Mouse (Mus musculus) ES-Bruce4 (cell line): ENCODE results near the gene Gm17349. TPM values are rescaled to one million over a fixed set of nuclear protein-coding genes. Genes with fewer than 3 reads are reported as not detected.

ENCODE experiments used
- H3K27ac ChIP-seq: 2 replicates; pipeline ENCODE4 v1.5.1; 2012; ENCODE audit warnings: low read length, inconsistent platforms; ENCODE audit not compliant: insufficient read depth
- H3K27me3 ChIP-seq: 2 replicates; pipeline ENCODE4 v1.6.1; 2012; ENCODE audit warnings: mild to moderate bottlenecking, low read length, inconsistent platforms; ENCODE audit not compliant: control insufficient read depth, poor library complexity, insufficient read depth, severe bottlenecking
- H3K36me3 ChIP-seq: 2 replicates; pipeline ENCODE4 v1.6.1; 2012; ENCODE audit warnings: inconsistent platforms, mild to moderate bottlenecking, low read length, moderate library complexity; ENCODE audit not compliant: control insufficient read depth, poor library complexity, insufficient read depth, severe bottlenecking
- H3K4me1 ChIP-seq: one replicate; pipeline ENCODE4 v1.8.1; 2011; ENCODE audit warnings: low read length; ENCODE audit not compliant: control insufficient read depth, insufficient read depth
- H3K4me3 ChIP-seq: 2 replicates; pipeline ENCODE4 v1.5.1; 2011; ENCODE audit warnings: low read depth, mild to moderate bottlenecking, low read length
- H3K9ac ChIP-seq: 2 replicates; pipeline ENCODE4 v1.6.1; 2012; ENCODE audit warnings: low read depth, mild to moderate bottlenecking, inconsistent platforms; ENCODE audit not compliant: poor library complexity, severe bottlenecking
- H3K9me3 ChIP-seq: replicated peaks from 2 replicates; pipeline ENCODE4 v1.6.1; 2012; ENCODE audit warnings: mild to moderate bottlenecking, low read length, inconsistent platforms; ENCODE audit not compliant: control insufficient read depth, poor library complexity, insufficient read depth, severe bottlenecking
- CTCF ChIP-seq: IDR thresholded peaks from one replicate; pipeline ENCODE4 v1.8.1; 2011; ENCODE audit warnings: low read depth, low read length
- EP300 ChIP-seq: IDR thresholded peaks from 2 replicates; pipeline ENCODE4 v1.6.1; 2011; ENCODE audit warnings: low read depth, low read length; ENCODE audit not compliant: insufficient read depth
- POLR2A ChIP-seq: IDR thresholded peaks from one replicate; pipeline ENCODE4 v1.8.1; 2011; ENCODE audit warnings: low read length; ENCODE audit not compliant: insufficient read depth
- polyA plus RNA-seq: library from polyadenylated mRNA; stranded (reverse); fragments of >200 nt; gene quantifications from 2 replicates; pipeline ENCODE4 v1.2.4, GENCODE M21; 2011; ENCODE audit warnings: low read depth; ENCODE audit not compliant: missing spikeins, insufficient read depth, insufficient read length

Gene Gm17349
- polyA plus RNA-seq, 1 experiment: not detected

- Histone ChIP-seq H3K9me3 (no peaks in the 10 kb centered on the region), H3K36me3 (no peaks in the 10 kb centered on the region), H3K27me3 (0 out of 2 replicates have a peak, but pooled peaks cover 2% of the 10 kb centered on the region), H3K4me1 (no peaks in the 10 kb centered on the region), H3K4me3 (peak overlapping the region; percentile 46), H3K9ac (peak overlapping the region; percentile 83), H3K27ac (no peak overlapping the region)
- TF ChIP-seq EP300: no peak
- no peak for TF ChIP-seq CTCF
- no peak for TF ChIP-seq POLR2A
Measured at GRCm38 (mm10) chr15:99670964-99671670, 34.2 kb downstream of the Gm17349 start.

GRCm38 (mm10) chr15:99670154-99670821 is 35.0 kb downstream of the Gm17349 start, which contains the start of gene Asic1:
Asic1 (plus strand) TSS chr15:99670368.
- H3K9ac ChIP-seq: peak within 1 kb of the TSS; percentile 83
- H3K4me1 ChIP-seq: no peaks in the 10 kb centered on the region
- H3K36me3 ChIP-seq: no peaks in the 10 kb centered on the region
- TF ChIP-seq EP300 (no peak), POLR2A (no peak), CTCF (no peak)
- H3K27ac ChIP-seq: no peak within 1 kb of the TSS
- H3K27me3 ChIP-seq: 0 out of 2 replicates have a peak, but pooled peaks cover 2% of the 10 kb centered on the region
- H3K9me3 ChIP-seq: no peaks in the 10 kb centered on the region
- H3K4me3 ChIP-seq: peak within 1 kb of the TSS; percentile 46

- H3K9me3 ChIP-seq: no peaks in the 10 kb centered on the region
- no peak overlapping the region for H3K9ac ChIP-seq
- no peak overlapping the region for H3K27ac ChIP-seq
- H3K36me3 ChIP-seq: no peaks in the 10 kb centered on the region
- no peak overlapping the region for H3K4me3 ChIP-seq
- 0 out of 2 replicates have a peak, but pooled peaks cover 2% of the 10 kb centered on the region for H3K27me3 ChIP-seq
- TF ChIP-seq CTCF: no peak
- no peaks in the 10 kb centered on the region for H3K4me1 ChIP-seq
Measured at GRCm38 (mm10) chr15:99669392-99669791, 35.9 kb downstream of the Gm17349 start.

GRCm38 (mm10) chr15:99668881-99669280 is 36.4 kb downstream of the Gm17349 start:
- Histone ChIP-seq H3K4me1 (no peaks in the 10 kb centered on the region), H3K9ac (no peak overlapping the region), H3K27me3 (0 out of 2 replicates have a peak, but pooled peaks cover 2% of the 10 kb centered on the region), H3K4me3 (no peak overlapping the region), H3K9me3 (no peaks in the 10 kb centered on the region), H3K36me3 (no peaks in the 10 kb centered on the region), H3K27ac (no peak overlapping the region)
- TF ChIP-seq CTCF: peak; percentile 92
- no peak for TF ChIP-seq POLR2A

- H3K4me1 ChIP-seq: no peaks in the 10 kb centered on the region
- no peak overlapping the region for H3K27ac ChIP-seq
- H3K27me3 ChIP-seq: 0 out of 2 replicates have a peak, but pooled peaks cover 2% of the 10 kb centered on the region
- no peaks in the 10 kb centered on the region for H3K9me3 ChIP-seq
- no peak overlapping the region for H3K9ac ChIP-seq
- no peaks in the 10 kb centered on the region for H3K36me3 ChIP-seq
- H3K4me3 ChIP-seq: no peak overlapping the region
- TF ChIP-seq POLR2A: no peak
- TF ChIP-seq CTCF: no peak
- no peak for TF ChIP-seq EP300
Measured at GRCm38 (mm10) chr15:99667544-99667943, 37.7 kb downstream of the Gm17349 start.
